Mouse (Mus musculus) limb, embryonic 13.5 days (tissue): Measurements from ENCODE around the gene Oas2. TPM values are rescaled to one million over a fixed set of nuclear protein-coding genes. Genes with fewer than 3 reads are reported as not detected.

Experiments used
- polyA plus RNA-seq: library from polyadenylated mRNA; unstranded; fragments of >200 nt; fragmentation: Nextera tagmentation; extraction: Ambion mirVana; gene quantifications from 2 replicates; pipeline ENCODE4 v1.2.1, GENCODE M21; 2015

The Oas2 gene
- polyA plus RNA-seq, 1 experiment from 2014 or later, result 0.22 TPM

Other genes starting within 250 kb of the Oas2 start
- gene Plbd2, start 246.2 kb downstream of the Oas2 start, polyA plus RNA-seq, result 55.9 and 58.8 TPM in 2 replicates
- gene Slc8b1, start 238.7 kb downstream of the Oas2 start, polyA plus RNA-seq, result 6.1 and 6.9 TPM in 2 replicates
- 23.7 and 24.0 TPM in 2 replicates for gene Tpcn1, start 161.2 kb downstream of the Oas2 start, polyA plus RNA-seq
- 0.68 and 0.69 TPM in 2 replicates for gene Iqcd, start 160.8 kb downstream of the Oas2 start, polyA plus RNA-seq
- 15.6 and 17.9 TPM in 2 replicates for gene Rita1, start 137.3 kb downstream of the Oas2 start, polyA plus RNA-seq
- gene Ddx54, start 137.1 kb downstream of the Oas2 start, polyA plus RNA-seq, result 46.5 and 47.2 TPM in 2 replicates
- not detected in 2 replicates for gene Cfap73, start 115.6 kb downstream of the Oas2 start, polyA plus RNA-seq
- gene Rasal1, start 101.0 kb downstream of the Oas2 start, polyA plus RNA-seq, result 0.70 and 0.78 TPM in 2 replicates
- gene Dtx1, start 37.9 kb downstream of the Oas2 start, polyA plus RNA-seq, result 5.1 and 5.6 TPM in 2 replicates
- 0.18 and 0.20 TPM in 2 replicates for gene Oas3, start 27.8 kb upstream of the Oas2 start, polyA plus RNA-seq
- not detected in 2 replicates for gene Oas1e, start 45.7 kb upstream of the Oas2 start, polyA plus RNA-seq
- gene Oas1c, start 62.7 kb upstream of the Oas2 start, polyA plus RNA-seq, result 0.24 and 0.37 TPM in 2 replicates
- gene Oas1f, start 97.5 kb upstream of the Oas2 start, polyA plus RNA-seq, result not detected in 2 replicates
- gene Oas1h, start 111.6 kb upstream of the Oas2 start, polyA plus RNA-seq, result not detected in 2 replicates
- gene Oas1g, start 137.8 kb upstream of the Oas2 start, polyA plus RNA-seq, result 0.22 TPM in 1 of 2 replicates, not detected in the other
- 1.2 and 1.4 TPM in 2 replicates for gene Oas1a, start 157.7 kb upstream of the Oas2 start, polyA plus RNA-seq
- gene Oas1d, start 164.7 kb upstream of the Oas2 start, polyA plus RNA-seq, result not detected in 2 replicates